Mouse (Mus musculus): ENCODE measurements around the gene Ccnt1.

- TF ChIP-seq GATA1 (IDR thresholded peaks at IDR 0.05; ENCODE audit: low read length) = no peak
- no peak for TF ChIP-seq TAL1 (IDR thresholded peaks at IDR 0.05; ENCODE audit: low read length)
Observed at GRCm38 (mm10) chr15:98566973-98567277, 3.8 kb downstream of the Ccnt1 start.
